22 mouse cellular contexts compared by ENCODE assay signal in genomic region chr10:40134906-40135305, GRCm38 (mm10). TPM values are rescaled to one million over a fixed set of nuclear protein-coding genes. Genes with fewer than 3 reads are reported as not detected.
DNase-seq lines count a peak whose midpoint lies in the region; ATAC-seq and TF ChIP-seq lines count a peak whose summit lies in the region.
"Had no signal": no experiment of that assay in that cellular context is flagged by ENCODE, and none has a peak within 500 bp of the region (broad histone marks: within the 10 kb centered on the region; RNA-seq: fewer than 3 reads in every experiment).

No protein-coding gene starts in this region.

- no peak overlapping the region for H3K9ac ChIP-seq in heart, embryonic 12.5 days
- H3K9ac ChIP-seq in liver, embryonic 12.5 days: peak overlapping the region; percentile 52; the same call in 1 of the 2 replicates
- no peak overlapping the region for H3K9ac ChIP-seq in liver, postnatal 0 days (replicated peaks)
- no peak overlapping the region for H3K9ac ChIP-seq in lung, postnatal 0 days (replicated peaks; ENCODE audit: low read depth)
- H3K9ac ChIP-seq: forebrain, embryonic 12.5 days; forebrain, embryonic 15.5 days; hindbrain, embryonic 12.5 days; hindbrain, embryonic 15.5 days had no signal

- no peaks in the 10 kb centered on the region for H3K9me3 ChIP-seq in heart, embryonic 12.5 days (replicated peaks)
- no peaks in the 10 kb centered on the region for H3K9me3 ChIP-seq in liver, embryonic 12.5 days (replicated peaks)
- H3K9me3 ChIP-seq in liver, postnatal 0 days (ENCODE audit: low read length): no peaks in the 10 kb centered on the region
- no peaks in the 10 kb centered on the region for H3K9me3 ChIP-seq in megakaryocyte, embryonic 14.5 days
- no peaks in the 10 kb centered on the region for H3K9me3 ChIP-seq in lung, postnatal 0 days (ENCODE audit: low read length)
- H3K9me3 ChIP-seq: forebrain, embryonic 12.5 days; forebrain, embryonic 15.5 days; G1E; hindbrain, embryonic 12.5 days; hindbrain, embryonic 15.5 days had no signal

- H3K27me3 ChIP-seq in heart, embryonic 12.5 days (replicated peaks): no peaks in the 10 kb centered on the region
- H3K27me3 ChIP-seq in liver, embryonic 12.5 days (replicated peaks): no peaks in the 10 kb centered on the region
- H3K27me3 ChIP-seq in liver, postnatal 0 days (ENCODE audit: insufficient read depth, low read length): no peaks in the 10 kb centered on the region
- H3K27me3 ChIP-seq in megakaryocyte, embryonic 14.5 days (replicated peaks): no peaks in the 10 kb centered on the region
- H3K27me3 ChIP-seq in lung, postnatal 0 days (replicated peaks; ENCODE audit: insufficient read depth, low read length): no peaks in the 10 kb centered on the region
- H3K27me3 ChIP-seq: CH12.LX; forebrain, embryonic 15.5 days; hindbrain, embryonic 15.5 days; Patski had no signal

- ATAC-seq in heart, embryonic 12.5 days (ENCODE audit: insufficient number of reproducible peaks, low FRiP score): no peak
- ATAC-seq in liver, embryonic 12.5 days: no peak
- no peak for ATAC-seq in liver, postnatal 0 days
- no peak for ATAC-seq in megakaryocyte, adult 5-6 weeks (ENCODE audit: poor library complexity, severe bottlenecking)
- no peak for ATAC-seq in lung, postnatal 0 days
- ATAC-seq: forebrain, embryonic 15.5 days; Patski had no signal

- no peak for TF ChIP-seq CTCF in liver, postnatal 0 days (IDR thresholded peaks at IDR 0.05; ENCODE audit: low read depth)
- TF ChIP-seq CTCF in lung, postnatal 0 days (IDR thresholded peaks at IDR 0.05): no peak

- no peak overlapping the region for H3K27ac ChIP-seq in heart, embryonic 12.5 days (ENCODE audit: poor library complexity, severe bottlenecking)
- peak overlapping the region; percentile 53; the same call in 1 of the 2 replicates for H3K27ac ChIP-seq in liver, embryonic 12.5 days
- H3K27ac ChIP-seq in liver, postnatal 0 days (ENCODE audit: low read depth): no peak overlapping the region
- no peak overlapping the region for H3K27ac ChIP-seq in lung, postnatal 0 days (ENCODE audit: low read length)
- H3K27ac ChIP-seq: forebrain, embryonic 12.5 days; forebrain, embryonic 15.5 days; hindbrain, embryonic 12.5 days; hindbrain, embryonic 15.5 days had no signal

- peaks cover 50% of the 10 kb centered on the region for H3K4me1 ChIP-seq in heart, embryonic 12.5 days (replicated peaks)
- peaks cover 95% of the 10 kb centered on the region for H3K4me1 ChIP-seq in liver, embryonic 12.5 days
- peaks cover 24% of the 10 kb centered on the region for H3K4me1 ChIP-seq in liver, postnatal 0 days (ENCODE audit: insufficient read depth)
- peaks cover 100% of the 10 kb centered on the region for H3K4me1 ChIP-seq in megakaryocyte, embryonic 14.5 days
- H3K4me1 ChIP-seq in lung, postnatal 0 days (ENCODE audit: insufficient read depth, low read depth, low read length): no peaks in the 10 kb centered on the region
- H3K4me1 ChIP-seq: forebrain, embryonic 12.5 days; forebrain, embryonic 15.5 days; hindbrain, embryonic 12.5 days; hindbrain, embryonic 15.5 days had no signal

- no peak overlapping the region for H3K4me2 ChIP-seq in heart, embryonic 12.5 days
- H3K4me2 ChIP-seq in liver, embryonic 12.5 days: peak overlapping the region; percentile 41
- H3K4me2 ChIP-seq in liver, postnatal 0 days (ENCODE audit: low read depth, low read length): no peak overlapping the region; the same call in 1 of the 2 replicates
- no peak overlapping the region for H3K4me2 ChIP-seq in lung, postnatal 0 days (replicated peaks; ENCODE audit: low read depth, low read length)
- H3K4me2 ChIP-seq: forebrain, embryonic 12.5 days; forebrain, embryonic 15.5 days; hindbrain, embryonic 12.5 days; hindbrain, embryonic 15.5 days had no signal

- no peak overlapping the region for H3K4me3 ChIP-seq in heart, embryonic 12.5 days
- H3K4me3 ChIP-seq in liver, embryonic 12.5 days: no peak overlapping the region
- H3K4me3 ChIP-seq in liver, postnatal 0 days (ENCODE audit: low read depth, low read length): no peak overlapping the region
- H3K4me3 ChIP-seq in megakaryocyte, embryonic 14.5 days (replicated peaks): peak overlapping the region; percentile 76
- H3K4me3 ChIP-seq in lung, postnatal 0 days (ENCODE audit: low read depth, low read length): no peak overlapping the region
- H3K4me3 ChIP-seq: forebrain, embryonic 12.5 days; forebrain, embryonic 15.5 days; hindbrain, embryonic 12.5 days; hindbrain, embryonic 15.5 days had no signal

- peak; percentile 61 for DNase-seq in heart, adult 11 months
- no peak for DNase-seq in liver, postnatal 0 days
- no peak for DNase-seq in lung, postnatal 0 days (ENCODE audit: low spot score)
- DNase-seq: adrenal gland, postnatal 10 days; adrenal gland, postnatal 36 days; B cell, adult 2 months; cerebellum, adult 18-20 months; cerebellum, adult 9-10 months; cerebellum, postnatal 14 days; gastrocnemius, postnatal 10 days; gastrocnemius, postnatal 36 days had no signal

- H3K36me3 ChIP-seq in heart, embryonic 12.5 days: no peaks in the 10 kb centered on the region
- peaks cover 45% of the 10 kb centered on the region for H3K36me3 ChIP-seq in liver, embryonic 12.5 days
- H3K36me3 ChIP-seq in liver, postnatal 0 days (replicated peaks; ENCODE audit: insufficient read depth, low read length): no peaks in the 10 kb centered on the region; the same call in 1 of the 2 replicates
- peaks cover 12% of the 10 kb centered on the region for H3K36me3 ChIP-seq in megakaryocyte, embryonic 14.5 days (replicated peaks; ENCODE audit: low read length)
- H3K36me3 ChIP-seq in lung, postnatal 0 days (ENCODE audit: insufficient read depth, low read length): no peaks in the 10 kb centered on the region
- H3K36me3 ChIP-seq: forebrain, embryonic 12.5 days; forebrain, embryonic 15.5 days; hindbrain, embryonic 12.5 days; hindbrain, embryonic 15.5 days had no signal

- 84% methylated on average over 6 of the region's 6 CpGs for WGBS in heart, embryonic 12.5 days
- 85% methylated on average over 6 of the region's 6 CpGs for WGBS in liver, embryonic 12.5 days (ENCODE audit: insufficient replicate concordance)
- WGBS in liver, postnatal 0 days (ENCODE audit: insufficient replicate concordance): 87% methylated on average over 6 of the region's 6 CpGs
- 86% methylated on average over 6 of the region's 6 CpGs for WGBS in lung, postnatal 0 days

- TF ChIP-seq EP300 in liver, postnatal 0 days (IDR thresholded peaks at IDR 0.05; ENCODE audit: low read depth): no peak
- TF ChIP-seq EP300 in lung, postnatal 0 days (IDR thresholded peaks at IDR 0.05): no peak

RNA-seq across cellular contexts. Expression of gene Slc16a10, which starts 7.2 kb away (rescaled TPM):
- 22.1 and 22.5 TPM in 2 replicates for polyA plus RNA-seq in heart, embryonic 12.5 days (2016; fragmentation: Nextera tagmentation; extraction: Ambion mirVana)
- 93.9 and 99.9 TPM in 2 replicates for polyA plus RNA-seq in liver, embryonic 12.5 days (2016; fragmentation: Nextera tagmentation; extraction: Ambion mirVana)
- 20.2 and 22.1 TPM in 2 replicates for polyA plus RNA-seq in liver, postnatal 0 days (2015; fragmentation: Nextera tagmentation; extraction: Ambion mirVana)
- 7.0 and 10.9 TPM in 2 replicates for polyA plus RNA-seq in megakaryocyte, embryonic 14.5 days (2012; ENCODE audit: insufficient read depth, low replicate concordance)
- total RNA-seq in megakaryocyte, adult 5-6 weeks (2015): 45.0 and 56.3 TPM in 2 replicates
- total RNA-seq in megakaryocyte, adult 5-6 weeks (2017): 29.8 and 31.6 TPM in 2 replicates
- polyA plus RNA-seq in lung, postnatal 0 days (2015; fragmentation: Nextera tagmentation; extraction: Ambion mirVana): 7.3 and 8.7 TPM in 2 replicates
